Mouse (Mus musculus) heart, embryonic 11.5 days (tissue): ENCODE data around the gene Bub1b. TPM values are rescaled to one million over a fixed set of nuclear protein-coding genes. Genes with fewer than 3 reads are reported as not detected.

Source experiments
- ATAC-seq: fragments of 200-750 bp; cut with Nextera tagmentation; replicated peaks from 2 replicates; pipeline ENCODE4 v1.8.0; 2017; ENCODE audit warnings: moderate library complexity; ENCODE audit not compliant: insufficient number of reproducible peaks, low FRiP score, low TSS enrichment
- H3K27ac ChIP-seq: fragments of 300-500 bp; sonication (generic); 2 replicates; pipeline ENCODE4 v1.5.1; 2014; ENCODE audit warnings: mild to moderate bottlenecking, low read depth, low read length
- H3K27me3 ChIP-seq: fragments of 300-500 bp; sonication (generic); 2 replicates; pipeline ENCODE4 v1.6.1; 2014; ENCODE audit warnings: mild to moderate bottlenecking, low read length, mixed read lengths; ENCODE audit not compliant: control insufficient read depth, insufficient read depth
- H3K36me3 ChIP-seq: fragments of 300-500 bp; sonication (generic); 2 replicates; pipeline ENCODE4 v1.6.1; 2014; ENCODE audit warnings: mild to moderate bottlenecking, low read length, moderate library complexity, mixed read lengths; ENCODE audit not compliant: control insufficient read depth, insufficient read depth
- H3K4me1 ChIP-seq: fragments of 300-500 bp; sonication (generic); 2 replicates; pipeline ENCODE4 v1.6.1; 2014; ENCODE audit warnings: low read length; ENCODE audit not compliant: control insufficient read depth, insufficient read depth
- H3K4me2 ChIP-seq: fragments of 300-500 bp; sonication (generic); 2 replicates; pipeline ENCODE4 v1.6.1; 2014; ENCODE audit warnings: mild to moderate bottlenecking, moderate library complexity
- H3K4me3 ChIP-seq: fragments of 300-500 bp; sonication (generic); 2 replicates; pipeline ENCODE4 v1.5.1; 2014; ENCODE audit warnings: low read depth, low read length
- H3K9ac ChIP-seq: fragments of 300-500 bp; sonication (generic); 2 replicates; pipeline ENCODE4 v1.6.1; 2014; ENCODE audit warnings: mild to moderate bottlenecking, low read depth, low read length, moderate library complexity
- H3K9me3 ChIP-seq: fragments of 300-500 bp; sonication (generic); replicated peaks from 2 replicates; pipeline ENCODE4 v1.6.1; 2016; ENCODE audit warnings: low read length; ENCODE audit not compliant: control insufficient read depth
- WGBS: fragments of 180-500 bp; shearing (Covaris S2); extraction: QIAGEN DNeasy Blood & Tissue Kit; methylation state at CpG from one replicate; pipeline ENCODE4 v1.1.7; 2014; ENCODE audit not compliant: insufficient replicate concordance; 5-methylcytosine and 5-hydroxymethylcytosine counted together
- polyA plus RNA-seq: library from polyadenylated mRNA; unstranded; fragments of >200 nt; fragmentation: Nextera tagmentation; extraction: Ambion mirVana; gene quantifications from 2 replicates; pipeline ENCODE4 v1.2.1, GENCODE M21; 2014

Gene Bub1b
- polyA plus RNA-seq, 1 experiment from 2014 or later, result 67.3 TPM

GRCm38 (mm10) chr2:118562431-118562830, 35.6 kb upstream of the Bub1b start:
- no peaks in the 10 kb centered on the region for H3K4me1 ChIP-seq
- no peak for ATAC-seq

GRCm38 (mm10) chr2:118567179-118567578, 30.8 kb upstream of the Bub1b start:
- no peak for ATAC-seq
- Histone ChIP-seq H3K36me3 (no peaks in the 10 kb centered on the region), H3K4me3 (no peak overlapping the region), H3K9ac (no peak overlapping the region), H3K4me1 (no peaks in the 10 kb centered on the region), H3K9me3 (no peaks in the 10 kb centered on the region), H3K4me2 (no peak overlapping the region), H3K27ac (no peak overlapping the region), H3K27me3 (no peaks in the 10 kb centered on the region)
- 78% methylated on average over 8 of the region's 8 CpGs for WGBS

More at GRCm38 (mm10) chr2:118562431-118562830, 35.6 kb upstream of the Bub1b start:
- Histone ChIP-seq H3K4me2 (no peak overlapping the region), H3K36me3 (no peaks in the 10 kb centered on the region; the same call in 1 of the 2 replicates), H3K4me3 (no peak overlapping the region), H3K9me3 (no peaks in the 10 kb centered on the region; the same call in 1 of the 2 replicates), H3K9ac (no peak overlapping the region), H3K27ac (no peak overlapping the region), H3K27me3 (no peaks in the 10 kb centered on the region)
- WGBS, result 86% methylated on average over 3 of the region's 3 CpGs

GRCm38 (mm10) chr2:118570939-118571338, 27.1 kb upstream of the Bub1b start:
- Histone ChIP-seq H3K4me1 (no peaks in the 10 kb centered on the region), H3K27me3 (no peaks in the 10 kb centered on the region), H3K9me3 (no peaks in the 10 kb centered on the region), H3K27ac (no peak overlapping the region), H3K4me2 (no peak overlapping the region), H3K36me3 (no peaks in the 10 kb centered on the region), H3K9ac (no peak overlapping the region), H3K4me3 (no peak overlapping the region)
- WGBS, result 77% methylated on average over 2 of the region's 2 CpGs
- ATAC-seq, result no peak

- no peaks in the 10 kb centered on the region for H3K36me3 ChIP-seq
- no peak overlapping the region for H3K9ac ChIP-seq
- H3K4me3 ChIP-seq, result no peak overlapping the region
- H3K27me3 ChIP-seq, result no peaks in the 10 kb centered on the region
- H3K4me2 ChIP-seq, result no peak overlapping the region
- no peaks in the 10 kb centered on the region for H3K9me3 ChIP-seq
- no peak for ATAC-seq
- H3K4me1 ChIP-seq, result no peaks in the 10 kb centered on the region
- no peak overlapping the region for H3K27ac ChIP-seq
- WGBS, result 76% methylated on average over 9 of the region's 9 CpGs
These were observed 25.7 kb upstream of the Bub1b start for GRCm38 (mm10) chr2:118572183-118572836.

GRCm38 (mm10) chr2:118573135-118573534, 24.9 kb upstream of the Bub1b start:
- Histone ChIP-seq H3K9ac (no peak overlapping the region), H3K4me2 (no peak overlapping the region), H3K4me1 (no peaks in the 10 kb centered on the region), H3K36me3 (no peaks in the 10 kb centered on the region), H3K27ac (no peak overlapping the region), H3K9me3 (no peaks in the 10 kb centered on the region), H3K4me3 (no peak overlapping the region), H3K27me3 (no peaks in the 10 kb centered on the region)
- no peak for ATAC-seq
- WGBS, result 74% methylated on average over 3 of the region's 3 CpGs

GRCm38 (mm10) chr2:118586013-118586412, 12.0 kb upstream of the Bub1b start:
- WGBS, result 76% methylated on average over 5 of the region's 5 CpGs
- no peak overlapping the region for H3K4me3 ChIP-seq
- H3K4me1 ChIP-seq, result no peaks in the 10 kb centered on the region
- H3K27ac ChIP-seq, result no peak overlapping the region
- no peaks in the 10 kb centered on the region for H3K9me3 ChIP-seq
- ATAC-seq, result no peak
- H3K9ac ChIP-seq, result no peak overlapping the region
- H3K4me2 ChIP-seq, result no peak overlapping the region
- H3K27me3 ChIP-seq, result no peaks in the 10 kb centered on the region
- no peaks in the 10 kb centered on the region for H3K36me3 ChIP-seq

- no peak overlapping the region for H3K27ac ChIP-seq
- H3K9ac ChIP-seq, result no peak overlapping the region
- no peak overlapping the region for H3K4me2 ChIP-seq
- ATAC-seq, result no peak
- H3K27me3 ChIP-seq, result no peaks in the 10 kb centered on the region
- no peaks in the 10 kb centered on the region for H3K36me3 ChIP-seq
- no peaks in the 10 kb centered on the region for H3K9me3 ChIP-seq
- no peak overlapping the region for H3K4me3 ChIP-seq
- no peaks in the 10 kb centered on the region for H3K4me1 ChIP-seq
- 69% methylated on average over 3 of the region's 3 CpGs for WGBS
These were observed 10.3 kb upstream of the Bub1b start for GRCm38 (mm10) chr2:118587686-118588085.

- no peak overlapping the region for H3K4me2 ChIP-seq
- no peaks in the 10 kb centered on the region for H3K9me3 ChIP-seq
- H3K4me3 ChIP-seq, result no peak overlapping the region
- no peaks in the 10 kb centered on the region for H3K27me3 ChIP-seq
- H3K9ac ChIP-seq, result no peak overlapping the region
- 85% methylated on average over 4 of the region's 4 CpGs for WGBS
- no peaks in the 10 kb centered on the region for H3K36me3 ChIP-seq
- no peaks in the 10 kb centered on the region for H3K4me1 ChIP-seq
- ATAC-seq, result no peak
- no peak overlapping the region for H3K27ac ChIP-seq
These were observed 6.9 kb upstream of the Bub1b start for GRCm38 (mm10) chr2:118591083-118591482.

- Histone ChIP-seq H3K4me2 (peak overlapping the region; percentile 72), H3K4me1 (peaks cover 25% of the 10 kb centered on the region), H3K9ac (peak overlapping the region; percentile 84), H3K9me3 (no peaks in the 10 kb centered on the region), H3K36me3 (peaks cover 11% of the 10 kb centered on the region), H3K4me3 (peak overlapping the region; percentile 80), H3K27me3 (no peaks in the 10 kb centered on the region), H3K27ac (no peak overlapping the region)
- 42% methylated on average over 5 of the region's 5 CpGs for WGBS
- no peak for ATAC-seq
These were observed 1.1 kb downstream of the Bub1b start for GRCm38 (mm10) chr2:118599087-118599486.
